Mouse (Mus musculus) liver, adult 2 months (tissue): ENCODE data around the gene Tnfrsf21.

ENCODE experiments used
- CTCF ChIP-seq: fragments of 200-500 bp; IDR thresholded peaks from 2 replicates; pipeline ENCODE4 v1.5.1; 2011; ENCODE audit warnings: low read depth, low read length, control low read depth
- POLR2A ChIP-seq: fragments of 200-500 bp; IDR thresholded peaks from 2 replicates; pipeline ENCODE4 v1.6.1; 2011; ENCODE audit warnings: low read length, control low read depth; ENCODE audit not compliant: insufficient read depth; ENCODE audit errors: extremely low read depth

DNA sequence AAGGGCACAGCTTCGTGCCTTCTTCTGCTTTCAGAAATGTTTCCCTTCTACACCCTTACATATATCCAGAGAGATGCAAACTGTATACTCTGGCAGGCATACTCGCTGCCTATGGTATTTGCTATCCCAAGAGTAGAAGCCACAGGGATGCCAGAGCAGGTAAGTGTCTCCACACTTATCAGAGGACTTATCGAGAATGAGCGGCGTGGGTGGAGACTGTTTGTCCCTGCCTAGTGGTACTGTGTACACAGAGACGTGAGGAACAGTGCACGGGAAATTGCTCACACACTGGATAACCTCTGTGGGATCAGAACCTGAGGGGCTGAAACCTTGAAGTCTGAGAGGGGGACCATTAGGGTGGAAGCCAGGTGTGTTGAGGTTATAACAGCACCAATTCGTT is 59.6 kb downstream of the Tnfrsf21 start:
- no peak for TF ChIP-seq CTCF
- TF ChIP-seq POLR2A, result no peak
